Mouse (Mus musculus): ENCODE data around the gene Olfr424. TPM values are rescaled to one million over a fixed set of nuclear protein-coding genes. Genes with fewer than 3 reads are reported as not detected.

The Olfr424 gene
- not detected in 2 replicates for polyA plus RNA-seq (2015; fragmentation: Nextera tagmentation; extraction: Ambion mirVana)

DNA sequence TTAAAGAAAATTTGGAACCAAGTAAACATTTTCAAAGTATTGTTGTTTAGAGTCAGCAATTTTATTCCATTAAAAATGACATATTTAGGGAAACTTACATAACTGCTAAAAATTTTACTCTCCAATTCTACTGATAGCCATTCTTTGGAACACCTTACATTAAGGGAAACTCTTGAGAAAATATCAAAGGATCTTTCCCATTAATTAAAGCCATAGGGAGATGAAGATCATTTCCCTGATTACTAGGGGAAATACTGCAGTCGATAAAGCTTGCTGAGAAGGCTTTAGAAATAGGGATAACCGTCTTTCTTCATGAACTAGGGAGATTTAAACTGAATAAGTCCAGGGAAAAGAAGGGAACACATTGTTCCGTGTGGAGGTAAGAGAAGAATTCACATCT, at the start of gene Olfr424:
Olfr424 (plus strand) TSS at position 301 of the 400 bp plus-strand sequence.
- no peak within 1 kb of the TSS for H3K4me2 ChIP-seq
- WGBS = 78% methylated on average over 3 of the region's 3 CpGs

DNA sequence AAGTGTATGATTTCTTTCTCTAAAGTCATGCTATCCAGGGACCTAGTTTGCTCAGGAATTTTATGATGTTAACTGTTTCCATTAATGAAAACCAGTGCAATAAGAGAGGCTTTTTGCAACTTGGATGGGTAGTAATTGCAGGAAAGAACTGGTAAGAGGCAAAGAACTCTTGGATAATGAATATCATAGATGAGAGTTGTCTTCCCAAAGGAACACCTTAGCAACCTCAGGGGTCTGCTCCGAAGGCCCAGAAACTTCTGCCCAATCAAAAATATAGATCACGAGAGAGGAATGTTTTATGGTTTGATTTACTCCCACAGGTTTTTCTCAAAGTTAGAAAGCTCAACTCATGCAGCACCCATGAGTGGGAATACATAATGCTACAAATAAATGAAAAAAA, 47.3 kb upstream of the Olfr424 start, which contains the start of gene Olfr429:
Olfr429 (plus strand) TSS at position 301 of the 400 bp plus-strand sequence.
- WGBS = 82% methylated on average over 2 of the region's 2 CpGs
- Histone ChIP-seq H3K27ac (no peak within 1 kb of the TSS), H3K9me3 (replicated peaks) (no peaks in the 10 kb centered on the region), H3K4me1 (replicated peaks) (no peaks in the 10 kb centered on the region), H3K36me3 (no peaks in the 10 kb centered on the region), H3K4me3 (no peak within 1 kb of the TSS), H3K4me2 (no peak within 1 kb of the TSS), H3K27me3 (no peaks in the 10 kb centered on the region), H3K9ac (no peak within 1 kb of the TSS)
- no peak for ATAC-seq (replicated peaks; ENCODE audit: insufficient number of reproducible peaks, insufficient read depth, low FRiP score, low read depth)

More for the DNA sequence above, at the start of gene Olfr424:
- Histone ChIP-seq H3K4me3 (no peak within 1 kb of the TSS), H3K4me1 (replicated peaks) (no peaks in the 10 kb centered on the region), H3K27me3 (no peaks in the 10 kb centered on the region), H3K9ac (no peak within 1 kb of the TSS), H3K27ac (no peak within 1 kb of the TSS), H3K36me3 (no peaks in the 10 kb centered on the region), H3K9me3 (replicated peaks) (no peaks in the 10 kb centered on the region)
- ATAC-seq (replicated peaks; ENCODE audit: insufficient number of reproducible peaks, insufficient read depth, low FRiP score, low read depth) = no peak

GRCm38 (mm10) chr1:174096591-174096990, 34.7 kb upstream of the Olfr424 start, which contains the start of gene Olfr427:
Gene Olfr427, plus strand, starts transcription at chr1:174096891.
- Histone ChIP-seq H3K4me2 (no peak within 1 kb of the TSS), H3K9me3 (replicated peaks) (no peaks in the 10 kb centered on the region), H3K27me3 (no peaks in the 10 kb centered on the region), H3K9ac (no peak within 1 kb of the TSS), H3K27ac (no peak within 1 kb of the TSS), H3K4me3 (no peak within 1 kb of the TSS), H3K36me3 (no peaks in the 10 kb centered on the region), H3K4me1 (replicated peaks) (no peaks in the 10 kb centered on the region)
- no peak for ATAC-seq (replicated peaks; ENCODE audit: insufficient number of reproducible peaks, insufficient read depth, low FRiP score, low read depth)
- 87% methylated on average over 1 of the region's 1 CpGs for WGBS

GRCm38 (mm10) chr1:174103735-174104134, 27.6 kb upstream of the Olfr424 start:
- H3K9me3 ChIP-seq (replicated peaks) = no peaks in the 10 kb centered on the region
- H3K4me1 ChIP-seq (replicated peaks) = no peaks in the 10 kb centered on the region
- H3K4me2 ChIP-seq = no peak overlapping the region
- WGBS = 51% methylated on average over 2 of the region's 2 CpGs
- H3K4me3 ChIP-seq = no peak overlapping the region
- no peaks in the 10 kb centered on the region for H3K36me3 ChIP-seq
- no peaks in the 10 kb centered on the region for H3K27me3 ChIP-seq
- no peak overlapping the region for H3K27ac ChIP-seq
- no peak for ATAC-seq (replicated peaks; ENCODE audit: insufficient number of reproducible peaks, insufficient read depth, low FRiP score, low read depth)
- H3K9ac ChIP-seq = no peak overlapping the region

DNA sequence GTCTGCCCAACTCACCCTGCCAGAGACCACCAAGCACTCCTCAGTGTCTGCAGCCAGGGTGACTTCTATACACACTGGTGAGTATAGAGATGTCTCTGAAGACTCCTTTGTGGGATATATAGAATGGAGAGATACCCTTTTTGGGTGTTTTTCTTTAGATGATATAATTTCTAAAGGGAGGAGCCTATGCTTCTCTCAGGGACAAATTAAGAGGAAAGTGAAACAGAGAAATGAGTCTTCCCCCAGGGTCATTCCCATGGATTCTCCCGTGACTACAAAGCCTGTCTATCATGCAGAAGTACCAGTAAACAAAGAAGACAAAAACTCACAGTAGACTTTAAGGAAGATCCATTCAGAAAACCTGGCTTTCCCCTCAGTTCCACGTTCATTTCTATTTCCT, 10.3 kb upstream of the Olfr424 start, which contains the start of gene Olfr231:
Olfr231 (minus strand) TSS at position 101 of the 400 bp plus-strand sequence.
- H3K4me2 ChIP-seq = no peak within 1 kb of the TSS
- no peak within 1 kb of the TSS for H3K9ac ChIP-seq
- H3K4me1 ChIP-seq (replicated peaks) = no peaks in the 10 kb centered on the region
- no peaks in the 10 kb centered on the region for H3K9me3 ChIP-seq (replicated peaks)
- 55% methylated on average over 2 of the region's 2 CpGs for WGBS
- no peak within 1 kb of the TSS for H3K4me3 ChIP-seq
- no peak within 1 kb of the TSS for H3K27ac ChIP-seq
- H3K27me3 ChIP-seq = no peaks in the 10 kb centered on the region
- H3K36me3 ChIP-seq = no peaks in the 10 kb centered on the region
- ATAC-seq (replicated peaks; ENCODE audit: insufficient number of reproducible peaks, insufficient read depth, low FRiP score, low read depth) = no peak

DNA sequence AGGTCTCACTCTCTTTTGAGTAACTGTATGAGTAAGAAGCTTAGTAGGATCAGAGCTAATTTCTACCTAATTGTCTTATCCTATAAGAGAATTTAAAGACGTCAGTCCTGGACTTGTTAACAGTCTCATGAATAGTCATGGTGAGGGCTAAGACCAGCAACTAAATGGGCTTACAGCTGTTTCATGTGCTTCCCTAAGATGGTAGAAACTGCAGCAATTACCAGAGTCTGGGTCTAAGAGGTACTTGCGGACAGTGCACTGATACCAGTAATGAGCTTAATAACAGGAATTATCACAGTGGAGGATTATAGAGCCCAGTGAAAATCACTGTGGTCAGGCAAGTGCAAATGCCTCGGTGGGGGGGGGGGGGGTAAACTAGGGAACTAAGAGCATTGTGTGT, 682 bp downstream of the Olfr424 start:
- no peak overlapping the region for H3K27ac ChIP-seq
- H3K9ac ChIP-seq = no peak overlapping the region
- no peak overlapping the region for H3K4me3 ChIP-seq
- H3K4me2 ChIP-seq = no peak overlapping the region
- no peaks in the 10 kb centered on the region for H3K27me3 ChIP-seq
- H3K36me3 ChIP-seq = no peaks in the 10 kb centered on the region
- no peaks in the 10 kb centered on the region for H3K4me1 ChIP-seq (replicated peaks)
- WGBS = 61% methylated on average over 3 of the region's 3 CpGs
- H3K9me3 ChIP-seq (replicated peaks) = no peaks in the 10 kb centered on the region
- no peak for ATAC-seq (replicated peaks; ENCODE audit: insufficient number of reproducible peaks, insufficient read depth, low FRiP score, low read depth)

GRCm38 (mm10) chr1:174141384-174141783, 10.1 kb downstream of the Olfr424 start:
- Histone ChIP-seq H3K27me3 (no peaks in the 10 kb centered on the region), H3K4me2 (no peak overlapping the region), H3K27ac (no peak overlapping the region), H3K9me3 (replicated peaks) (no peaks in the 10 kb centered on the region), H3K4me3 (no peak overlapping the region), H3K9ac (no peak overlapping the region), H3K36me3 (no peaks in the 10 kb centered on the region), H3K4me1 (replicated peaks) (no peaks in the 10 kb centered on the region)
- ATAC-seq (replicated peaks; ENCODE audit: insufficient number of reproducible peaks, insufficient read depth, low FRiP score, low read depth) = no peak
- WGBS = 67% methylated on average over 2 of the region's 2 CpGs

- Histone ChIP-seq H3K27me3 (no peaks in the 10 kb centered on the region), H3K9me3 (replicated peaks) (no peaks in the 10 kb centered on the region), H3K36me3 (no peaks in the 10 kb centered on the region), H3K27ac (no peak overlapping the region), H3K4me2 (no peak overlapping the region), H3K4me1 (replicated peaks) (peaks cover 8% of the 10 kb centered on the region; the same call in 1 of the 2 replicates), H3K9ac (no peak overlapping the region), H3K4me3 (no peak overlapping the region)
- ATAC-seq (replicated peaks; ENCODE audit: insufficient number of reproducible peaks, insufficient read depth, low FRiP score, low read depth) = no peak
- WGBS = 32% methylated on average over 1 of the region's 1 CpGs
These were observed 15.4 kb downstream of the Olfr424 start for GRCm38 (mm10) chr1:174146696-174147095.

DNA sequence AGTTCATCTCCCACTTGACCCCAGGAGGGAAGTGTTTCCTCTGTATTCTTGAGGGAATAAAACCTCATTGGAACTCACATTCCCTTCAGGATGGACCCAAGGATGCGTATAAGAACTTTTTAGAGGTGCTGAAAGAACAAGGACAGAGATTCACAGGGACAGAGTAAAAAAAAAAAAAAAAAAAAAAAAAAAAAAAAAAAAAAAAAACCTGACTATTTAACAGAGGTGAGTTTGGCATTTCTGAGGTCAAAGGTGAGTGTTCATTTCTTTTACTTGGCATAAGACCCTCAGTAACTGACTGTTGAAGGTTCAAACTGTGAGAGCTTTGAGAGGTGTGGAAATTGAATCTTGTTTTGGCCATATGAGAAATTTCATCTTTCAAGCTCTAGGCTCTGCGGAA, 18.0 kb downstream of the Olfr424 start:
- ATAC-seq (replicated peaks; ENCODE audit: insufficient number of reproducible peaks, insufficient read depth, low FRiP score, low read depth) = no peak
- Histone ChIP-seq H3K27ac (no peak overlapping the region), H3K4me3 (no peak overlapping the region), H3K4me2 (no peak overlapping the region), H3K36me3 (no peaks in the 10 kb centered on the region), H3K27me3 (no peaks in the 10 kb centered on the region), H3K9ac (no peak overlapping the region), H3K4me1 (replicated peaks) (peaks cover 8% of the 10 kb centered on the region; the same call in 1 of the 2 replicates), H3K9me3 (replicated peaks) (no peaks in the 10 kb centered on the region)
- WGBS = 76% methylated on average over 2 of the region's 2 CpGs

- no peak for ATAC-seq (replicated peaks; ENCODE audit: insufficient number of reproducible peaks, insufficient read depth, low FRiP score, low read depth)
- Histone ChIP-seq H3K9me3 (replicated peaks) (no peaks in the 10 kb centered on the region), H3K4me1 (replicated peaks) (no peaks in the 10 kb centered on the region), H3K36me3 (no peaks in the 10 kb centered on the region), H3K4me2 (no peak within 1 kb of the TSS), H3K9ac (no peak within 1 kb of the TSS), H3K27me3 (no peaks in the 10 kb centered on the region), H3K27ac (no peak within 1 kb of the TSS), H3K4me3 (no peak within 1 kb of the TSS)
- 78% methylated on average over 1 of the region's 1 CpGs for WGBS
These were observed 24.0 kb downstream of the Olfr424 start, which contains the start of gene Olfr420 for GRCm38 (mm10) chr1:174155333-174155732. Gene Olfr420, plus strand, starts transcription at chr1:174155633.

DNA sequence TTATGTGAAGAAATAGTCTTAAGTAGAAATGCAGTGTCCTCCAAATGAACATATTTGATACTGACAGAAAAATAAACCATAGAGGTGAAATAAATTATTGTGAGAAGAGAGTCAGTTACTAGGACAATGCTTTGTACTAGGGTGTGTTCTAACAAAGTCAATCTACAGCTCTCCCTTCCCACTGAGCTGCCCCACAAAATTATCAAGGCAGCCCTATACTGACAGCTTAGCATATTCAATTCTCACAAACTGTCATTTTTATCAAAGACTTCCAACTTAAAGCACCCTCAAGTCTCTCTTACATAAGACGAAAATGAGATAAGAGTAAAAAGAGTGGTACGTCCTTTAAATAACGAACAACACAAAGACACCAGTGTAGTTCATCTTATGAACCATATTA, 26.3 kb downstream of the Olfr424 start:
- WGBS = 68% methylated on average over 3 of the region's 3 CpGs
- ATAC-seq (replicated peaks; ENCODE audit: insufficient number of reproducible peaks, insufficient read depth, low FRiP score, low read depth) = no peak
- Histone ChIP-seq H3K36me3 (no peaks in the 10 kb centered on the region), H3K9me3 (replicated peaks) (no peaks in the 10 kb centered on the region), H3K9ac (no peak overlapping the region), H3K27me3 (no peaks in the 10 kb centered on the region), H3K4me2 (no peak overlapping the region), H3K4me3 (no peak overlapping the region), H3K4me1 (replicated peaks) (no peaks in the 10 kb centered on the region), H3K27ac (no peak overlapping the region)

- H3K9ac ChIP-seq = no peak overlapping the region
- no peaks in the 10 kb centered on the region for H3K4me1 ChIP-seq (replicated peaks)
- no peak overlapping the region for H3K4me2 ChIP-seq
- 71% methylated on average over 1 of the region's 1 CpGs for WGBS
- no peaks in the 10 kb centered on the region for H3K27me3 ChIP-seq
- no peak for ATAC-seq (replicated peaks; ENCODE audit: insufficient number of reproducible peaks, insufficient read depth, low FRiP score, low read depth)
- no peaks in the 10 kb centered on the region for H3K9me3 ChIP-seq (replicated peaks)
- H3K36me3 ChIP-seq = no peaks in the 10 kb centered on the region
- no peak overlapping the region for H3K27ac ChIP-seq
- no peak overlapping the region for H3K4me3 ChIP-seq
These were observed 27.2 kb downstream of the Olfr424 start for GRCm38 (mm10) chr1:174158512-174158911.

Data from heart, embryonic 15.5 days (tissue).